Mouse (Mus musculus) urinary bladder, postnatal 14 days (tissue): ENCODE measurements at regions not wholly inside any gene's neighbourhood (a gene's known extent, or its start where the extent isn't known, plus 50 kb on each side); places are given as distances from the start of the nearest gene placed in this dataset.

Source experiments
- DNase-seq: peaks from one replicate; pipeline ENCODE4 v3.0.0; 2021; ENCODE audit warnings: low spot score

- DNase-seq, result no peak
Observed at GRCm38 (mm10) chr12:73491370-73491769, 54.8 kb downstream of the Tmem30b start.

- no peak for DNase-seq
Observed at GRCm38 (mm10) chr12:73482858-73483257, 63.3 kb downstream of the Tmem30b start.

- no peak for DNase-seq
Observed at GRCm38 (mm10) chr12:73482275-73482674, 63.9 kb downstream of the Tmem30b start.

- no peak for DNase-seq
Observed at GRCm38 (mm10) chr12:73481705-73482104, 64.5 kb downstream of the Tmem30b start.

GRCm38 (mm10) chr12:73481165-73481564 is 65.0 kb downstream of the Tmem30b start:
- DNase-seq, result peak; percentile 21

GRCm38 (mm10) chr12:73480610-73480971 is 65.6 kb downstream of the Tmem30b start:
- no peak for DNase-seq

GRCm38 (mm10) chr12:73479932-73480609 is 66.1 kb downstream of the Tmem30b start:
- no peak for DNase-seq

GRCm38 (mm10) chr12:73478641-73479040 is 67.6 kb downstream of the Tmem30b start:
- DNase-seq, result no peak

GRCm38 (mm10) chr12:73476421-73476858 is 69.8 kb downstream of the Tmem30b start:
- DNase-seq, result no peak

GRCm38 (mm10) chr12:73475774-73476173 is 70.4 kb downstream of the Tmem30b start:
- no peak for DNase-seq

- no peak for DNase-seq
Observed at GRCm38 (mm10) chr12:73475020-73475419, 71.2 kb downstream of the Tmem30b start.

GRCm38 (mm10) chr12:73473111-73473510 is 73.1 kb downstream of the Tmem30b start:
- no peak for DNase-seq

- no peak for DNase-seq
Observed at GRCm38 (mm10) chr12:73471966-73472365, 74.2 kb downstream of the Tmem30b start.

GRCm38 (mm10) chr12:73466484-73466883 is 79.7 kb downstream of the Tmem30b start:
- DNase-seq, result no peak

- DNase-seq, result no peak
Observed at GRCm38 (mm10) chr12:73465975-73466374, 80.2 kb downstream of the Tmem30b start.

GRCm38 (mm10) chr12:73464311-73464710 is 81.9 kb downstream of the Tmem30b start:
- no peak for DNase-seq

GRCm38 (mm10) chr12:73462091-73462490 is 84.1 kb downstream of the Tmem30b start:
- DNase-seq, result peak; percentile 41

- DNase-seq, result no peak
Observed at GRCm38 (mm10) chr12:73460291-73460761, 85.9 kb downstream of the Tmem30b start.

- DNase-seq, result no peak
Observed at GRCm38 (mm10) chr12:73451257-73451656, 94.9 kb downstream of the Tmem30b start.

- DNase-seq, result no peak
Observed at GRCm38 (mm10) chr12:73450541-73450940, 95.7 kb downstream of the Tmem30b start.

- peak; percentile 36 for DNase-seq
Observed at GRCm38 (mm10) chr12:73449911-73450520, 96.2 kb downstream of the Tmem30b start.

GRCm38 (mm10) chr12:73449069-73449468 is 97.1 kb downstream of the Tmem30b start:
- DNase-seq, result peak; percentile 65

- no peak for DNase-seq
Observed at GRCm38 (mm10) chr12:73448388-73448965, 97.7 kb downstream of the Tmem30b start.
